Mouse (Mus musculus) megakaryocyte, embryonic 14.5 days (primary cell): ENCODE measurements around the gene Rpap1.

Source experiments
- FLI1 ChIP-seq: IDR thresholded peaks from 2 replicates; pipeline ENCODE4 v1.6.1; 2012; ENCODE audit warnings: low read length, inconsistent platforms, mixed read lengths
- GATA1 ChIP-seq: IDR thresholded peaks from 3 replicates; pipeline ENCODE4 v1.6.1; 2012; ENCODE audit warnings: mixed read lengths, low read length, inconsistent platforms, borderline replicate concordance

DNA sequence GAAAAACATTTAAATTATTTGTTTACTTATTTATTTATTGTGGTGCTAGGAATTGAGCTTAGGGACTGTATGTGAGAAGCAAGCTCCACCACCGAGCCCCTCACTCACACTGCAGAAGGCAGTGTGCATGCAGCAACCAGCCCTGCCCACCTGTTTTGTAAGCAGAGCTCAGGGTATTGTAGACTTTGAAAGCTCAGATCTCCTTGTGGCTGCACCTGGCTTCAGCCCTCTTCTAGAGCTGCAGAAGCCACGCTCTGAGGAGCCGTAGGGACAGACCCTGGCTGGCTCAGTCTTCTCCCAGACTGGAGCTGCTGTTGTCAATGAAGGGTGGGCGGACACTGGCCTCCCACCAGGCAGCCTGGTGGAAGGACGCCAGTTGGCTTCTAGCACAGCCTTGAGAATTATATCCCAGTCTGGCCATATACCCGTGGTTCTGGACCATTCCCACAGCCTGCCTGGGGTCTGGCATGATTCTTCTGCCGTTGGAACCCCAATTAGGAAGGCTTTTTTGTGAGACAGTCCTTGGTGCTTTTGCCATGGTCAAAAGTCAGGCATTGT, 27.1 kb upstream of the Rpap1 start:
- TF ChIP-seq FLI1 (no peak), GATA1 (no peak)
